Mouse (Mus musculus) left cerebral cortex, postnatal 36 days (tissue): ENCODE measurements around the gene Nhej1. TPM values are rescaled to one million over a fixed set of nuclear protein-coding genes. Genes with fewer than 3 reads are reported as not detected.
A peak's percentile ranks its signal among the peaks of the same experiment; 100 is the strongest.

Experiments used
- DNase-seq, 2 experiments: peaks; one replicate each; pipeline ENCODE4 v3.0.0; 2021 to 2022; ENCODE audit warnings: low spot score in 2 of 2, mixed read lengths in 1 of 2
- intact Hi-C: fragments of 180-260 bp; cut with DNase I; formaldehyde crosslinking; loops from one replicate; pipeline ENCODE4 v1.15.1; 2025
- total RNA-seq, 2 experiments: library from RNA; stranded (reverse); gene quantifications; 2 replicates each; pipeline ENCODE4 v1.2.3; 2021

The Nhej1 gene
- total RNA-seq, 2 experiments from 2014 or later: 1.7 to 3.4 TPM

DNA sequence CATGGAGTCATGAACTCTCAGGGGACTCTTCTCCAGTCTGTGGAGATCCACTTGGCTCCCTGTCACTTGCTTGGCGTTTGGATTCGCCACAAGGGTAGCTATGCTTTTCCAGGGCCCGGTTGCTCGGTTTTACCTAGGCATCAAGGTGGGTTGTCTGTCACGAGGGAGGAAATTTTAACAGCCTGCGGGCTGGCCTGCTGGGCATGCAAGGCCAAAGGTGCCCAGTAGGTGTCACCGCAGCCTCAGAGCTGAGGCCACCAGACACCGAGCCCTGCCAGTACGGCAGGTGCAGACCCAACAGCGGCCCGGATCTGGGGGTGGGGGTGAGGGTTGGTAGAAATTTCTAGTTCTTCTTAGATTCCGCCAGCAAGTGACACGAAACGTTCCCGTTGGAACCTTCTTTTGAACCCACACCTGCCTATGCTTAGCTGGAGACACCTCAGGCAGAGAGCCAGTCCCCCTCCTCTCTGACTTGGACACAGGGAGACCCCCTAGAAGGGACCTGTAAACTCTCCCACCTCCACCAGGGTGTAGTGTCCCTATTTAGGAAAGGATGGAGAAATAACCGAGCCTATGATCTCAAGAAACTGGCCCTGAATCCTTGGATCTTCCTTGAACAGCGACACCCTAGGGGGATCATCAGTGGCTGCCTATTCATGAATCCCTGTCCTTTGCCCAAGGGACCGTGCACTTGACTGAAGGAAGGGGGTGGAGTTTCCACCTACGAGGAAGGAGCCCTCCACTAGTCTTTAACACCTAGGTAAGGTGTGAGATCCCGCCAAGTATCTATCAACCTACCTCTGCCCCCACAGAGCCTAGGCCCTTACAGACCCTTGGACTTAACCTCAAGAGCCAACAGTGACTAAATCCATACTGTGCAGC lies 176.0 kb downstream of the Nhej1 start:
- DNase-seq: peak; percentile 34 to 41
- intact Hi-C loops: loop anchor here (2.0 kb wide), 1 partner anchor 68 kb away; no protein-coding TSS in a partner anchor

DNA sequence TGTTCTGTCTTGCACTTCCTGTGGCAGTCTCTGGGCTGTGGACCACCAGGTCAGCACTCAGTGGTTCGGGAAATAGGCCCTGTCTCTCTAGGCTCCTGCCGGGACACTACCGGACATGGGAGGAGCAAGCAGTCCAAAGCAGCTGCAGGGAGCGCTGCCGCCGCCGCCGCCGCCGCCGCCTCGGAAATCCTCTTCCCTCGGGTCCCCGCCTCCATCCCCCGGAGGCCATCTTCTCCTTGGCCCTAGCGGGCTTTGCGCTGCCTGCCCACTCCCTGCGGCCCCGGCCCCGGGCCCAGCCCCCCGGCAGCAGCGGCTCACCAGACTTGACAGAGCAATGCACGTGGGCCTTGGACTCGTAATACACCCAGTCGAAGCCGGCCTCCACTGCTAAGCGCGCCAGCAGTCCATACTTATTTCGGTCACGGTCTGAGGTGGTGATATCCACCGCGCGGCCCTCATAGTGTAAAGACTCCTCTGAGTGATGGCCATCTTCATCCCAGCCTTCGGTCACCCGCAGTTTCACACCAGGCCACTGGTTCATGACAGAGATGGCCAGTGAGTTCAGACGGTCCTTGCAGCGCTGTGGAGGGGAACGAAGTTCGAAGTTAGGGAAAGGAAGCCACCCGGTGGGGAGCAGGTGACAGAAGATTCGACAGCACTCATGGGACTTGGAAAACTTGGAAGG lies 176.9 kb downstream of the Nhej1 start:
- intact Hi-C loops: loop anchor here (2.0 kb wide), 1 partner anchor 69 kb away; no protein-coding TSS in a partner anchor
- DNase-seq: no peak

DNA sequence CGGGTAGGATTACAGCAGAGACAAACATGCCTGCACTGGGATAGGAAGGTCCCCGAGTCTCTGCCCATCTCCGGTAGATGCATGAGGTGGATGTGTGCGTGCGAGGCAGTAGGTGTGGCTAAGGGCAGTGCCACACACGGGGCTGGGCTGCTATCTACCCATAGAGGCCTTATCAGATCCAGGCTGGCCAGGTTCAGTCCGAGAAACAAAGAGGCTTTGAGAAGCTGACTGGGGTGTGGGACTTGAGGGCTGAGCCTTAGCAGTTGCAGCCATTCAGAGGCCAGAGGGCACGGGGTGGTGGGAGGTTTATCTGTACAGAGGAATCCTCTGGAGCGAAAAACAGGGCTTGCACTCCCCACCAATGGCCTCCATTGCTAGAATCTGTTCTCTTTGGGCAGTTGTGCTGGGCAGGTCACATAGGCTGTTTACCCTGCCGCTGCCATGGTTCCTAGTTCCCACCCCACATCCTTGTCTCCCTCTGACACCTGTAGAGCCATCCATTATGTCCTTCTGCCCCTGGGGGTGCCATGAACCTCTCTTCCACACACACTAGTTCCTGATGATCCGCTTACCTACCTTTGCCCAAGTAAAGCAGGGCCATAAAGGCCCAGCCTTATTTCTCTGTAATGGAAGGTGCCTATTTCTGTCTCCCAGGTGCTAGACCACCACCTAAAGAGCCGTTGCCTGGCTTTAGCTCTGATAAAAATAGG lies 183.2 kb downstream of the Nhej1 start:
- intact Hi-C loops: no loop called here
- DNase-seq: no peak

DNA sequence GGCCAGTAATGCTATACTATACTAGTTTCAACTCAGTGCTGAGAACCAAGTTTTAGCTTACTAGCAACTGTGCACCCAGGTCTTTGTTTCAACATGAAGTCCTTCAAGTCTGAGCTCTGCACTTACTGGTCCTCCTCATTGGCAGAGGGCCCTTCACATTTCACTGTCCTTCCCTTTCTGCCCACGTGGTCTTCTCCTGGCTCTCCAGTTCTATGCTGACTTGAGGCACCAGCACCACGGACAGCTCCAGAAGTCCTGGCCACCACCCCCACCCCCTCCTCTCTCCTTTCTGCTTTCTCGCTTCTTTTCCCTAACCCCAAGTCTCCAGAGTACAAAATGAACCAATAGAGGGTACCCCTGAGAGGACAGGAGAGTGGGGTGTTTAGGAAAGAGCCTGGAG lies 185.2 kb downstream of the Nhej1 start:
- intact Hi-C loops: no loop called here
- no peak for DNase-seq

DNA sequence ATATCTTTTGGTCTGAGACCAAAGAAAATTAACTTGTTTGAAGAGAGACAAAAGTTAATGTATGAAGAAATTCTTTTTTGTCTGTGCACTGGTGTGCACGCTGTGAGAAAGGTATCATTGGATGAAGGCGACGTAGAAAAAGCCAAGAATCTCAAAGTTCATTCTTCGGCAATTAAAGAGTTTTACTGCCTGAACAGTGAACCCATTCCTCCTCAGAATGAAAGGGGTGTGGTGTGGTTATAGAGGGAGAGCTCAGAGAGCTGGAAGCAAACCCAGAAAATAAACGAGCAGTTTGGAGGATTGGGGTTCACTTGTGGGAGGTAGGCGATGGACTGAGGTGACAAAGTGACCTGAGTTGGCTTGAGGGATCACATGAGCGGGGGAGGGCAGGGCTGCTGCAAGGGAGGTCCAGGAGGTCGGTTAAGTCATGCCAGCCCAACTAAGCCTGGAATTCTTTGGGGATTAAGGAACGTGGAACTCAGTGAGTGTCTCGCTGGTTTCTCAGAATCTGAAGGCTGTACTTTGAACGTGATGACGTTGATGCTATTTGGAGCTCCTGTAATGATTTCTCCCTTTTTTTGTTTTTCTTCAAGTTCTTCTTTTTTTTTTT lies 188.7 kb downstream of the Nhej1 start:
- intact Hi-C loops: no loop called here
- no peak for DNase-seq

DNA sequence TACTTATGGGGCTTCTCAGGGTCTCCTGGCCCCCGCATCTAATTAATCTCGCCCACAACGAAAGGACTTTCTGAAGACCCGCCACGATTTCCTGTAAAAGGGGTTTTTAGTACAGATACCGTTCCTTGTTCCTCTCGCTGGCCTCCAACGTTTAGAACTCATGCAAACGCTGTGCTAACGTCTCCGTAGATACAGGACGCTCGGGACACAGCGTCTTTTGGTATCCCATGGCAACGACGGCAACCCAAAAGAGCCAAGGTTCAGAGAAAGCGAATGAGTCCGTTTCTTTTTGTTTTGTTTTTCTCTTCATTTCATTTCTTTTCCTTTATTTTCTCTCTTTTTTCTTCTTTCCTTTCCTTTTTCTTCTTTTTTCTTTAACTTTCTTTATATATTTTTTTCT lies 189.6 kb downstream of the Nhej1 start, which contains the start of gene Cfap65:
Gene Cfap65, minus strand, starts transcription at position 198 of the 400 bp plus-strand sequence.
- DNase-seq: peak; percentile 75 to 76
- intact Hi-C loops: no loop called here

DNA sequence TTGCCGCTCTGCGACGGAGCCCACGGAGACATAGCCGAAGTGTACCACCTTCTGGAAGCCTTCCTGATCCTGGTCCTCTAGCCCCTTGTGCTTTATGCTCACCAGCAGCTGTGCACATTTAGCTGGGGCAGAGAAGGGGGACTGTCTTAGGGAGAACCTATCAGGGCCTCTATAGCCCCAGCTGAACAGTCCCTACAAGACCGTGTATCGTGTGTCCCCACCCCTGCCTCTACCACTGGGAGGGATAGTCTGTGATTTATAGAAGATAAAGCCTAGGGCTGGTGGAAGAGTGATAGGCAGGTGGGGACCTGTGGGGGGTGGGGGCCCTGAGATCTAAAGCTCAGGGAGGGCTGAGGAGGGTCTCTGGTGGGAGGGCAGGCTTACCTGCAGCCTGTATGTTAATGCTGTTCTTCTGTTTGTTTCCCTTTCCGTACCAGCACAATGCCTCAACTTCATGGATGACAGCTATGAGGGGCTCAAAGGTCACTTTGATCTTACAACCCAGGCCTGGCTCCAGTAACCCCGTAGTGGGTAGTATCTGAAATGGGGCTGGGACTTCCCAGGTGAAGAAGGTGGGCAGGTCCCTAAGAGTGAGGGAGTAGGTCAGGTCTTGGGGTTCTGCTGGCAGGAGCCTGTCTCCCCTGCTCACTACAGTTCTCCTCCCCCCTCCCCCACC lies 197.2 kb downstream of the Nhej1 start:
- intact Hi-C loops: no loop called here
- DNase-seq: no peak

DNA sequence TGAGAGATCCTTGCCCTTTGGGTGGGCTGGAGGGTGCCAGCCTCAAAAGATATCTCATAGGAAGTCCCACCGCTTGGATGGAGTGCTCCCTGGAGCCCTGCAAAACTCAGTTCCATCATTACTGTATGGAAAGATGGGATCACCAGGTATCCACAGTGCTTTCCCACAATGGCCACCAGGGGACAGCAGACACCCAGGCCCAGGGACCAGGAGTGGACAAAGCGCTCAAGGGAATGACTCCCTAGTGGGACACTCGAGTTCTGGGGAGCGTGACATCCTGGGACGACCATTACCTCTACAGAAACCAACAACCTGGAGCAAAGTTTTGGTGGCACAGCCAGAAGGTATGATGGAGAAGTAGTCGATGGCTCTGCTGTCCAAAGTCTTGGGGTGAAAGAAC lies 198.3 kb downstream of the Nhej1 start:
- DNase-seq: peak in 1 of 2 experiments; percentile 29
- intact Hi-C loops: no loop called here

DNA sequence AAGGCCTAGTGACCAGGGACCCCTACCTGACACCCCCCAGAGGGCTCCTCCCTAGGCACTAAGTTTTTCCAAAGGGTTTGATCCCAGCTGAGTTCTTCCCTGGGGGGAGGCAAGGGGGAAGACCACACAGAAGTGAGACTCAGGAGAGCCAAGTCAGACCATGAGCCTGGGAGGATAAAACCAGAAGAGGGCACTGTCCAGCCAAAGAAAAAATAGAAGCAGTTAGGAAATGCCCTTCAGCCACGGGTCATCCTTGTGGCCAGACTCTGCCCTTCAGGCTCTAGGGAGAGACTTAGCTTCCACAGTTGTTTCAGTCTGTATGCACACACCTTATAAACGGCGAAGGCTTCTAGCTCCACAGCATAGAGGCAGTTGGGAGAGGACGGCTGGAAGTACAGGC lies 200.5 kb downstream of the Nhej1 start:
- no peak for DNase-seq
- intact Hi-C loops: no loop called here

Other genes with a start within 250 kb of the Nhej1 start
- gene Fev, start 239.8 kb downstream of the Nhej1 start, total RNA-seq: not detected
- gene Cryba2, start 232.1 kb downstream of the Nhej1 start, total RNA-seq: 1 to 10 TPM in 1 of 2 experiments, not detected in 1; 1.2 TPM
- 1 to 10 TPM; 1.7 to 2.6 TPM for gene Cfap65, start 189.6 kb downstream of the Nhej1 start, total RNA-seq
- gene Ihh, start 173.5 kb downstream of the Nhej1 start, total RNA-seq: under 1 TPM; 0.37 to 0.48 TPM
- gene Slc23a3, start 8.7 kb upstream of the Nhej1 start, total RNA-seq: under 1 TPM; 0.84 to 0.88 TPM
- 10 to 100 TPM; 28.8 to 32.6 TPM for gene Cnppd1, start 17.5 kb upstream of the Nhej1 start, total RNA-seq
- gene Retreg2, start 17.6 kb upstream of the Nhej1 start, total RNA-seq: 100 to 1,000 TPM; 184 to 202 TPM
- 10 to 100 TPM; 25.9 to 30.1 TPM for gene Zfand2b, start 43.4 kb upstream of the Nhej1 start, total RNA-seq
- 10 to 100 TPM; 22.8 to 24.7 TPM for gene Abcb6, start 55.2 kb upstream of the Nhej1 start, total RNA-seq
- gene Ankzf1, start 67.0 kb upstream of the Nhej1 start, total RNA-seq: 10 to 100 TPM; 21.6 to 31.7 TPM
- 100 to 1,000 TPM; 138 to 146 TPM for gene Atg9a, start 67.0 kb upstream of the Nhej1 start, total RNA-seq
- gene Glb1l, start 85.6 kb upstream of the Nhej1 start, total RNA-seq: 10 to 100 TPM; 10.4 to 15.8 TPM
- gene Stk16, start 85.6 kb upstream of the Nhej1 start, total RNA-seq: 10 to 100 TPM; 80.3 to 85.9 TPM
- gene Tuba4a, start 94.7 kb upstream of the Nhej1 start, total RNA-seq: 100 to 1,000 TPM; 579 to 672 TPM
- gene A630095N17Rik, start 106.9 kb upstream of the Nhej1 start, total RNA-seq: not detected
- 10 to 100 TPM; 91.6 to 97.6 TPM for gene Dnajb2, start 111.2 kb upstream of the Nhej1 start, total RNA-seq
- 100 to 1,000 TPM; 468 to 499 TPM for gene Ptprn, start 139.3 kb upstream of the Nhej1 start, total RNA-seq
- gene Resp18, start 153.2 kb upstream of the Nhej1 start, total RNA-seq: 100 to 1,000 TPM; 122 to 146 TPM
- 10 to 100 TPM; 51.9 to 55.9 TPM for gene Dnpep, start 192.8 kb upstream of the Nhej1 start, total RNA-seq
- gene Des, start 235.1 kb upstream of the Nhej1 start, total RNA-seq: 1 to 10 TPM in 1 of 2 experiments, under 1 TPM in 1; 0.84 to 1.5 TPM